Mouse (Mus musculus) right cerebral cortex, postnatal 10 days (tissue): ENCODE measurements around the gene Smyd3.
"Not testable (repeated sequence)": the region's sequence is repeated elsewhere in the genome, so short reads cannot be mapped to it uniquely, and the experiment has no call there.

Experiments used
- DNase-seq, 2 experiments: peaks; one replicate each; pipeline ENCODE4 v3.0.0; 2021; ENCODE audit warnings: low spot score in 2 of 2

The Smyd3 gene

DNA sequence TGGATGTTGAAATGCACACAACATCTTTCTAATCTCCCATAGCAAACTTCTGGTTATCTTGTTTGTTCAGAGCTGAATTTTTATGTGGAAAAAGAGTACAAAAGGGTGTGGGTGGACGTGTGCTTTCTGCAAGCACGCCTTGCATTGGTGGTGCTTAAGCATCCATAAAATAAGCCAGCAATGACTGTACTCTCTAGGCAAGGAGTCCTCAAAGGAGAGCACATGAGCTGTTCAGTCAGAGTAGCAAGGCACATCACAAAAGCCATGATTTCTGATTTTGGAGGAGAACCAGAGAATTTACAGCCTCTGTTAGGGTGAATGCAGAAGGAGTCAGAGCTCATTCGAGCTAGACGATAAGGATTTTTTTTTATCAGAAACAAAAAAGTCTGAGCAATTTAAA lies 343.6 kb downstream of the Smyd3 start:
- DNase-seq: no peak

DNA sequence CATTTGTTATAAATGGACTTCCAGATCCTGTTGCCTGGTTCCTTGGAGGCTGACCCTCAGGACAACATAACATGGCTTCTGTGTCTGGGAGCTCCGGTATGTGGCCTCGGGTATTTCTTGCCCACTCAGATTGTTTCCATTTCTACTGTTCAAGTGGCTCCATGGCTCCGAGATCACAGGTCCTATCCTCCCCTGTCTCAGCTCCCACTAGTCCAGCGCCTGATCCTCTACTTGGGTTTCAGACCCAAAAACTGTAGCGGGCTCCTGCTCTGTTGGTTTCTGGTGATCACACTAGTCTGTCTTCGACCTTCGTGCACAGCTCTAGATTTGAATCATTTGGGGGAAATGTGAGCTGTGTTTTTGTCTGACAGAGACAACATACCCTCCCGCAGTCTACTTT lies 347.3 kb downstream of the Smyd3 start:
- DNase-seq: no peak

GRCm38 (mm10) chr1:179169749-179170148 lies 348.1 kb downstream of the Smyd3 start:
- no peak for DNase-seq

DNA sequence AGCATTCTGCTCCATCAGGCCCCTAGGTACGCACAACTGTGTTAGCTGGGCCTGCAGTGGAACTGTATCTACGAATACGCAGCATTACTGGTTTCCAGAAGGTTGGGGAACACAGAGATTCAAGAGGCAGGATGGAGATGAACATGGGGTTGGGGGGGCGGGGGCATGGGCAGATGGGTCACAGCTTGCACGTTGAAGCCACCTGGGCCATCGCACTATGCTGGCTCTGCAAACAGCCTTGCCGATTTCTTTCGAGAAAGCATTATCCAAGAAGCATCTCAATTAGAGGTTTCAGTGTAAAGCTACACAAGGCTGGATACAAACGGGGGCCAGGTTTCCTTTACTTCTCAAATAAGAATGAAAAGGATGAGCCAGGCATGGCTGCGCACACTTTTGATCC lies 348.7 kb downstream of the Smyd3 start:
- no peak for DNase-seq

DNA sequence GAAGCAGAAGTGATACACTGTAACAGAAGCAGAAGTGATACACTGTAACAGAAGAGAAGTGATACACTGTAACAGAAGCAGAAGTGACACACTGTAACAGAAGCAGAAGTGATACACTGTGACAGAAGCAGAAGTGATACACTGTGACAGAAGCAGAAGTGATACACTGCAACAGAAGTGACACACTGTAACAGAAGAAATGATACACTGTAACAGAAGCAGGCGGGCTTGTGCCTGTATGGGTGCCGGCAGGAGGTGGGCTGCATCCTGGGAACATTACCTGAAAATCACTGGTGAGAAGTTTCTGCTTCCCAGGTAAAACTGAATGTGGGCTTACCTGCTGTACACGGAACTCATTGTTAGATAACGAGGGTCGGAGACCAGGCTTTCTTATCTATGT lies 353.6 kb downstream of the Smyd3 start:
- not testable (repeated sequence) for DNase-seq

- not testable (repeated sequence) for DNase-seq
Observed at GRCm38 (mm10) chr1:179162752-179163151, 355.1 kb downstream of the Smyd3 start.

DNA sequence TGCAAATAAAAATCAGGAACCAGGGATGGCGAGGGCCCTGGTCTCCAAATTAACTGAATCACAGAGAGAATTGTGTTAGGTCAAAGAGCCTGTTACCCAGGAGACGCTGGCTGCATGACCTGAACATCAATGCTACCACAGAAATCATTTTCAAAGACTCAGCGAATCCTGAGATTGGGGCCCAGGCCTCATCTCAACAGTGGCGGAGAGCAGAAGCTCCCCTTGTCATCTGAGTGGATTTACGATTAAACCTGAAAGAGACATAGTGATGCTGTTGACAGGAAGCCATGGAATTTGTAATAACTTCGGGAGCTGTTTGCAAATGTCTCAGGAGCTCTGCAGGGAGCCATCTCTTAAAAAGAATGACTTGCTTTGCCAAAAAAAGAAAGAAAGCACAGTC lies 355.9 kb downstream of the Smyd3 start:
- DNase-seq: peak in 1 of 2 experiments; percentile 45

DNA sequence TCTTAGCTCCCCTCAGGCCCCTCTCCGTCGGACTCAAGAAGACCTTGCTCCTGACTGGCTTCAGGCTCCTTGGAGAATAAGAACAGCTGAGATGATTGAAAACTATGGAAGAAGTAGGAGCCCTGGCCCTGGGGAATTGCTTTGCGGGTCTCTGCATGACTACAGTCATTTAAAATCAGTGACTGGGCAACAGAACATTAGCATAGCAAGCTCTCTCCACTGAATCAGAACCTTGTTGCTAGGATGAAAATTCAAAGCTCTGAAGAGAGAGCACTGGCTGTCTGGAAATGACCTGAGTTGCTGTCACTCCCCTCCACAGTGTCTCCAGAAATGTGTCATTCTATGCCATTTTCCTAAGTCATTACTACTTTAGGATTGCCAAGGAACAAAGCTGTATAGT lies 357.1 kb downstream of the Smyd3 start:
- no peak for DNase-seq

DNA sequence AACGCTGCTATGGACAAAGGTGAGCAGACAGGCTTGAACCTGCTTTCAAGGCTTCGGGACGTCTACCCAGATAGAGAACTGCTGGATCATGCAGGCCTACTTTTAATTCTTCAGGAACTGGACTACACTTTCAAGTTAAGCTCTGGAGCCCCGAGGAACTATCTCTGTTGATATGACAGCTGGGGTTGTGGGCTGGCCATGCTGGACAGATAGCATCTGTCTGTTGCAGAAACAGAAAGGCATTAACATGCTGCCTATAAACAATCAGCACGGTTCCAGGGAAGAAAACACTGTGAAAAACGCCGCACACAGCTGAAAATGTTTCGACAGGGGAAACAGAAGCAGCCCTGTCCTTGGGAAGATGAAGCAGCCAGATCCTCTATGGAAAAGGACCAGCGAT lies 365.5 kb downstream of the Smyd3 start:
- no peak for DNase-seq

DNA sequence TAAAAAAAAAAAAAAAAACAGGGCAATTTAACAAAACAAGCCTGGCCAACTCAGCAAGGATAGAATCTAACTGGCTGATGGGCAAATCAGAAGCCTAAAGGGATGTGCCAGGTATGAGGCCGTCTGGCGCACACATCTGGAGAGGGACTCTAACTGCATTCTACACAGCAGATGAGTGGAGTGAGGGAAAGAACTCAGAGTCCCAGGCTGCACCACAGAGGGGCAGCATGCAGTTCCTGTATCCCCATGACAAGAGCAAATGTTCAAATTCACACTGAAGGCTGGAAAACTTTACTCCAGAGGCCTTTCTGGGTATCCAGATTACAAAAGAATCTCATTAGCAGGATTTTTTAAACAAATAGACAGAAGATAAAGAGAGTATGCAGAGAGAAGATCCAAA lies 366.6 kb downstream of the Smyd3 start:
- no peak for DNase-seq

GRCm38 (mm10) chr1:179149468-179150140 lies 368.2 kb downstream of the Smyd3 start:
- DNase-seq: no peak

DNA sequence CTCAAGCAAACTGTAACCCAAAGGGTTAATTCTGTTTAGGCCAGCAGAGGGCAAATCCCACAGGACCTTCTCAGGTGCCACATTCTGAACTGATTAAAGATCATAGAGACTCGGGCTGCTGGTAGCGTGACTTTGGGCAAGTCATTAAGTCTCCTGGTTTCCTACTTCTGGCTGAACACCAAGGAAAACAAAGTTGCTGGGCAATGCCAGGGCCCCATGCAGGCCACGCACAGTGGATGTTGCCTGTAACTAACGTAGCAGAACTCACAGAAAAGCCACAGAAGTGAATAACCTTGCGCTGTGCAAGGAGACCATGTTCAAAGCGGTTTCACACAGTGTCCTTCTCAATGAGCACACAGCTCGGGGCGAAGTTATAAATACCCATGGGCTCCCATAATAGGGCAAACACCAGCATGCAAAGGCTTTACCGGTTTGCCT lies 371.1 kb downstream of the Smyd3 start:
- DNase-seq: no peak

DNA sequence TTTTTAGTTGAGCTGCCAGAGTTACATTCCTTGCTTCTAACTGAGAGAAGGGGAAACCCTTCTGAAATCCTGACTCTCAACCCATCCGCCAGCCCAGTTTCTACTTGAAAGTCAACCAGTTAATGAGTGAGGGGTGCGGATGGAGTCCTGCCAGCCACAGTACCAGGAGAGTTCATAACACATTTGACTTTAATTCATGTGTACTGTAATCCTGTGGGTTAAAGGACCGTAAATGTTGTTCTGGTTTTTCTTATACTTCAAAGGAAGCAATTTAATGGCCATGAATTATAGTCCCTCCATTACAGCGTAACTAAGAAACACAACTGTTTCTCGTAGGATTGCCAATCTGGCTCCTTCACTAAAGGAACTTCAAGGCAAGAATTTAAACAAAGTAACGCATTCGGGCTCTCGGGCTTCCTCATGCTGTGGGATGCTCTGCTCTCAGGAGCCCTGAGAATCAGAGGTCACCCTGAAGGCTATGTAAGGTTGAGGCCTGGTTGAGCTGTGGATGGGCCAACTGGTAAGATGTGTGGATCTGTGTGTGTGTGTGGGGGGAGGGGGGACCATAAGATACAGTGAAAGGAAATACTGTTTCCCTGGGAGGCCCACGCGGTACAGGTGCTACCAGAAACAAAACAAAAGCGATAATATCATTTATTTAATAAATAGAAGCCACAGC lies 374.5 kb downstream of the Smyd3 start:
- no peak for DNase-seq

- peak in 1 of 2 experiments; percentile 38 for DNase-seq
Observed at GRCm38 (mm10) chr1:179142177-179142576, 375.7 kb downstream of the Smyd3 start.

DNA sequence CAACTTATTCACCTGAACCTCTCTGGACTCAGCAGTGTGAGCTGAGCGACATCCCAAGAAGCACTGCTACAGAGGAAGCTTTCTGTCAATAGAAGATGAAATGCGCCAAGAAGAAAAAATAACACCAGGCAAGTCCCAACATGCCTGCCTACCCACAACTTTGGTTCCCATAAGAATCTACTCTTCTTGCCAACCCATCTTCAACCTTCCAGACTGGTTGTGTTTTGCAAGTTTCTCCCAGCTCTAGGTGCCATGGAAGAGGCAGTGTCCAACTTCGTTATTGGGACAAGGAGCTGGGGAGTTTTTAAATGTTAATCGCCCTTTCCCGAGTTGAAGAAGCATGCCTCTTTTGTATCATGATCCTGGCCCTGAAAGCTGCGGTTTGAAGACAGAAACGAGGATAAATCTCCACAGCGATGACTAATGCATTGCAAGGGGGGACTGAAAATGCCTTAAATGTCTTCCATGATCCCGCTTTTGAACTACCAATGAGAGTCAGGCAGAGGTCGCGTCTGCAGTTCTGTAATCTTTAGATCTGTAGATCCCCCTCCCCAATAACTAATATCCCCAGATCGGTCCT lies 376.7 kb downstream of the Smyd3 start:
- DNase-seq: no peak

DNA sequence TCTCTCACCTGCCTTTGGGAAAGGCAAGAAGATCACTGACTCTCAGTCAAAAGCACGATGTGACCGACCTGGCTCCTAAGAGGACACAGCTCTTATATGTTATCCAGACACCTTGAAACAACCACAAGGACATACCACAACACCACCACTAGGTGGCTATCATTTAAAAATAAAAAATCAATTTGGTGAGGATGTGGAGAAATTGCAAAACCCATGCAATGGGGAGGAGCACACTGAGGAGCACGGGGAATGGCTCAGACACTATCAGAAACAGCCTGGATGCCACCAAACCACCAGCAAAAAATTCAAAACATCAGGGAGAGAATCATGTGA lies 380.7 kb downstream of the Smyd3 start:
- DNase-seq: no peak

GRCm38 (mm10) chr1:179136461-179137144 lies 381.2 kb downstream of the Smyd3 start:
- peak; percentile 43 to 46 for DNase-seq

DNA sequence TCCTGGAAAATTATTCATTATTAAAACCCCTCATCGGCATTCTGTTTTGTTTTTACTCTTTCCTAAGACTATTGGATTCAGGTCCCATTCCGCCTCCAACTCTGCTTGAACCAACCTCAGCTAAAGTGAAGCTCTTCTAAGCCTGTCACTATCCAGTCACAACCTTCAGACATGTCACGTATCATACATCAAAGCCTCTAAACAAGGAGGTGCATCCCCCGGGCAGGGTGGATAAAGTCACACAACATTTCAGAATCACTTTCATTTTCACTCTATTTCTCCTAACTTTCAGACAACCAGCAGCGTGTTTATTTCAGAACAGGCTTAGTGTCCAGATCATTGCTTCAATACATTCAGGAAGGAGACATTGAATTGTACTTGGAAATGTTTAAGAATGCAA lies 387.8 kb downstream of the Smyd3 start:
- DNase-seq: no peak

GRCm38 (mm10) chr1:179126287-179126686 lies 391.6 kb downstream of the Smyd3 start:
- DNase-seq: no peak

DNA sequence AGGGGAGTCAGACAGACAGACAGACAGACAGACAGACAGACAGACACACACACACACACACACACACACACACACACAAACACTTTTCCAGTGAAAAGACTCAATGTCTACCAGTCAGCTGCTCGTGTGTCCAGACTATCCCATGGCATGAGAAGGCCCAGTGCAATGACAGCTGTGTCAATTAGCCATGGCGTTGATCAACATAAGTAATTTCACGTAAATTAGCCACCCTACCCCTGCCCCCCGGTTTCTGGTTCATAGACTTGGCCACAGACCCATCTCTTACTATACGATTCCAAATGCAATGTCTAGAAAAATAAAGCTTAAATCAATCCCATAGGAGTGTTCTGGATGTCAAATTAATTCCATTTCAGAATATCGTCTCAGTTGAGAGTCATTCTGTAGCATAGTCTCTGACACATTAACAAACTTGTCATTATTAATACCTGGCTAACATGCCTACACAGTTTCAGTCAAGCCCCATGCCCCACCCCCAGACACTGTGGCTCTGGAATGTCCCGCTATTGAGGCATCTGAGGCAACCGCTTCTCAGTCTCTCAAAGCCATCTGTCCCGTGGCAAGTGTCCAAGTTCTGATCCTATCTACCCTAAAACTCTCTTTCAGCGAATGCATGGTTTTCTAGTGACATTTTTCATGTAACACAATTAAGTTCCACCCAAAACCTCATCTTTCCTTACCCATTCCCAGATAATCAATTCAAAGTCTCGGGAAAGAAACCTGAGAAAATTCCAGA lies 395.2 kb downstream of the Smyd3 start:
- no peak for DNase-seq

DNA sequence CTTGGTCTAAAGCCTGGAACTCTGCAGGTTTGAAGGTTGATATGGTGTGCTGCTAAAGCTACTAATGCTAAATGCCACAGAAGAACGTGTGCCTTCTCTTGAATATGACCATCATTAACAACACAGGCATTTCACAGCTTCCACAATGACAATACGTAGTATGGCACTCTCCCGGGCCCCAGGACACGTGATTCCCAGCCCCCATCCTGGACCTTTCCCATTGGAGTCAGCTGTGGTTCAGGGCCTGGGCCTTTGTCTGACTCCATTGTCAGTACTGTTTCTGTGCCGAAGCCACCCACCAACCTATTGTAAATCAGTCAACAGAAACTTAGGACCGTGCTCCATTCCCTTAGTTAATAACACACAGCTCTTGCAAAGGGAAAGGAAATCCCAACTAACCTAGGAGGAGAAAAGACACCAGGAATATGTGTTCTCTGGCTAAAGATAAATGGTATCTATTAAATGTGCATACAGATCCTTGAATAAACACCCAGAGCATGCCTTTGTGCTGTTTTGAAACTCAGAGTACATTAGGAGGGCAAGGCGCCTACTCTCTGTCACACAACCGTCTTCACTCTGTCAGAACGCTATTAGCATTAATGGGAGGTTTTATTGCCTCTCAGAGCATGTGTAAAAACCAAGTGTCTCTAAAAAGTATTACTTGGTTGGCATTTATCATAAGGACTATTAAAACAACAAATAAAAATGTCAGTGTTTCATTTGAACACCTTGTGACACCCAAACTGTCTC lies 397.4 kb downstream of the Smyd3 start:
- DNase-seq: no peak
